In the genomic region with DNA sequence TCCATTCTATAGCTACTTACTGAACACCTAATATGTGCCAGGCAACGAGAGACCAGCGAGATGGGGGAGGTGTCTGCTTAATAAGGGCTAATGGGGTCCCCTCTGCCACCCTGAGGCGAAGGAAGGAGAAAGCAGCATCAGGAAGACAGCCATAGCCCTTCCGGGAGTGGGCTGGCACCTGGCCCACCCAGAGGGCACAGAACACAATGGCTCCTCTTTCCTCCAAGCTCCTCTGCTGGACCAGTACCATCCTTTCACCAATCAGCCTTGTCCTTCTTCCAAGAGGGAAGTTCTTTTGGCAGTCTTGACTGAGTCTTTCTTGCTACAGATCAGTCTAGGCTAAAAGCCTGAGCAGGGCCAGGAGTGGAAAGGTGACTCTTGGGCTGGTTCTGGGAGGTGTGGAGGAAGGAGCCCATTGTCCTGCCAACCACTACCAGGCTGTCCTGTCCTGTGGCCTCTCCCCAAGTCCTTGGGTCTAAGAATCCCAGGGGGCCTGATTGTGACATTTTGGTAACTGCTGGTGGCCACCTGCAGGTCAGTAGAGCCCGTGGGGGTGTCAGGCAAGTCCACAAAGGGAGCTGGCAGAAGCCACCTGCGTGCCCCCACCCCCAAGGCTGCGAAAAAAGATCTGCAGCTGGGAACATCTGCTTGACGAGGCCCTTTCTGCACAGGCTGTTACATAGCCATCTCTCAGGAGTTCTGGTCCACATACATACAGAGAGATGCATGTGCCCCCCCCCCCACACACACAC, we compare ENCODE assay signal across 8 mouse cellular contexts. TPM values are rescaled to one million over a fixed set of nuclear protein-coding genes. Genes with fewer than 3 reads are reported as not detected.
A peak's percentile ranks its signal among the peaks of the same experiment; 100 is the strongest.
DNase-seq lines count a peak whose midpoint lies in the region; ATAC-seq and TF ChIP-seq lines count a peak whose summit lies in the region.

No protein-coding gene starts in this region.

- H3K9ac ChIP-seq in neural tube, embryonic 11.5 days (ENCODE audit: low read length): 0 out of 2 replicates have a peak overlapping the region, but pooled peaks have one; percentile 48
- H3K9ac ChIP-seq in limb, embryonic 12.5 days (replicated peaks): no peak overlapping the region
- no peak overlapping the region for H3K9ac ChIP-seq in stomach, embryonic 16.5 days (ENCODE audit: low read length)

- peak overlapping the region; percentile 58 for H3K4me2 ChIP-seq in neural tube, embryonic 11.5 days (ENCODE audit: low read depth)
- peak overlapping the region; percentile 83 for H3K4me2 ChIP-seq in limb, embryonic 12.5 days
- peak overlapping the region; percentile 72 for H3K4me2 ChIP-seq in stomach, embryonic 16.5 days (ENCODE audit: low read depth, low read length)

- no peak overlapping the region for H3K27ac ChIP-seq in cerebellum, adult 2 months (ENCODE audit: insufficient read depth, low read length)
- H3K27ac ChIP-seq in neural tube, embryonic 11.5 days (ENCODE audit: low read depth, low read length): no peak overlapping the region
- no peak overlapping the region for H3K27ac ChIP-seq in limb, embryonic 12.5 days
- no peak overlapping the region for H3K27ac ChIP-seq in stomach, embryonic 16.5 days (ENCODE audit: low read length)

- H3K4me3 ChIP-seq in cerebellum, adult 2 months (replicated peaks; ENCODE audit: insufficient read depth, low read depth, low read length): peak overlapping the region; percentile 42
- peak overlapping the region; percentile 32; the same call in 1 of the 2 replicates for H3K4me3 ChIP-seq in neural tube, embryonic 11.5 days (ENCODE audit: low read depth, low read length)
- H3K4me3 ChIP-seq in limb, embryonic 12.5 days (replicated peaks): peak overlapping the region; percentile 47
- H3K4me3 ChIP-seq in stomach, embryonic 16.5 days (replicated peaks; ENCODE audit: low read length): peak overlapping the region; percentile 36

- TF ChIP-seq CTCF in cerebellum, adult 2 months (IDR thresholded peaks at IDR 0.05; ENCODE audit: borderline replicate concordance, insufficient read depth, low read depth, low read length): no peak

- no peak for TF ChIP-seq POLR2A in cerebellum, adult 2 months (IDR thresholded peaks at IDR 0.05; ENCODE audit: borderline replicate concordance, insufficient read depth, low read length)

- H3K9me3 ChIP-seq in neural tube, embryonic 11.5 days (ENCODE audit: control insufficient read depth, low read length): no peaks in the 10 kb centered on the region
- no peaks in the 10 kb centered on the region for H3K9me3 ChIP-seq in limb, embryonic 12.5 days
- no peaks in the 10 kb centered on the region for H3K9me3 ChIP-seq in stomach, embryonic 16.5 days (replicated peaks; ENCODE audit: control insufficient read depth, low read length)

- DNase-seq in cerebellum, adult 2 months: peak in 1 of 2 experiments; percentile 29
- DNase-seq in cerebellum, postnatal 36 days: no peak
- no peak for DNase-seq in neural tube, embryonic 11.5 days (ENCODE audit: low spot score)
- DNase-seq in neural tube, embryonic 10.5 days (ENCODE audit: extremely low spot score, low spot score): no peak
- DNase-seq in lung, postnatal 25 days (ENCODE audit: low spot score): no peak
- DNase-seq in ovary, postnatal 14 days (ENCODE audit: low spot score): no peak

- no peaks in the 10 kb centered on the region for H3K4me1 ChIP-seq in cerebellum, adult 2 months (ENCODE audit: control insufficient read depth, insufficient read depth, low read length)
- H3K4me1 ChIP-seq in neural tube, embryonic 11.5 days (ENCODE audit: control insufficient read depth, insufficient read depth, low read length): peaks cover 21% of the 10 kb centered on the region
- peaks cover 31% of the 10 kb centered on the region for H3K4me1 ChIP-seq in limb, embryonic 12.5 days (replicated peaks)
- H3K4me1 ChIP-seq in stomach, embryonic 16.5 days (ENCODE audit: control insufficient read depth, insufficient read depth, low read length): peaks cover 10% of the 10 kb centered on the region

- no peaks in the 10 kb centered on the region for H3K36me3 ChIP-seq in neural tube, embryonic 11.5 days (ENCODE audit: control insufficient read depth, insufficient read depth, low read length)
- H3K36me3 ChIP-seq in limb, embryonic 12.5 days: no peaks in the 10 kb centered on the region
- H3K36me3 ChIP-seq in stomach, embryonic 16.5 days (ENCODE audit: control insufficient read depth, insufficient read depth, low read length): no peaks in the 10 kb centered on the region

- H3K27me3 ChIP-seq in cerebellum, adult 2 months (ENCODE audit: control insufficient read depth, insufficient read depth, low read length): no peaks in the 10 kb centered on the region
- peaks cover 46% of the 10 kb centered on the region for H3K27me3 ChIP-seq in neural tube, embryonic 11.5 days (ENCODE audit: control insufficient read depth, insufficient read depth, low read length)
- peaks cover 71% of the 10 kb centered on the region for H3K27me3 ChIP-seq in limb, embryonic 12.5 days
- peaks cover 25% of the 10 kb centered on the region for H3K27me3 ChIP-seq in stomach, embryonic 16.5 days (ENCODE audit: control insufficient read depth, insufficient read depth, low read length)

- 24% methylated on average over 8 of the region's 8 CpGs for WGBS in cerebellum, adult 2 months
- 32% methylated on average over 8 of the region's 8 CpGs for WGBS in neural tube, embryonic 11.5 days
- WGBS in limb, embryonic 12.5 days: 29% methylated on average over 8 of the region's 8 CpGs
- WGBS in stomach, embryonic 16.5 days: 37% methylated on average over 8 of the region's 8 CpGs

- 0 out of 2 replicates have a peak, but pooled peaks have one; percentile 17 for ATAC-seq in neural tube, embryonic 11.5 days (ENCODE audit: insufficient read depth, low FRiP score, low TSS enrichment)
- no peak for ATAC-seq in limb, embryonic 12.5 days (ENCODE audit: insufficient number of reproducible peaks, insufficient read depth, low FRiP score, low TSS enrichment, low read depth)
- ATAC-seq in stomach, embryonic 16.5 days (ENCODE audit: insufficient read depth, low FRiP score): no peak

RNA-seq across cellular contexts. Expression of gene Poll, which starts 19.5 kb away (rescaled TPM):
- polyA plus RNA-seq in cerebellum, adult 2 months (2012; rRNA removed): 14.5 and 14.6 TPM in 2 replicates
- 15.6 and 18.5 TPM in 2 replicates for polyA plus RNA-seq in neural tube, embryonic 11.5 days (2014; fragmentation: Nextera tagmentation; extraction: Ambion mirVana)
- 17.7 and 20.1 TPM in 2 replicates for polyA plus RNA-seq in limb, embryonic 12.5 days (2016; fragmentation: Nextera tagmentation; extraction: Ambion mirVana)
- 12.5 and 13.2 TPM in 2 replicates for polyA plus RNA-seq in stomach, embryonic 16.5 days (2015; fragmentation: Nextera tagmentation; extraction: Ambion mirVana)

RNA-seq across cellular contexts. Expression of gene Gm17018, which starts 19.6 kb away (rescaled TPM):
- 44.6 and 56.7 TPM in 2 replicates for polyA plus RNA-seq in cerebellum, adult 2 months (2012; rRNA removed)
- 50.7 and 56.5 TPM in 2 replicates for polyA plus RNA-seq in neural tube, embryonic 11.5 days (2014; fragmentation: Nextera tagmentation; extraction: Ambion mirVana)
- polyA plus RNA-seq in limb, embryonic 12.5 days (2016; fragmentation: Nextera tagmentation; extraction: Ambion mirVana): 50.5 and 53.7 TPM in 2 replicates
- 40.1 and 43.4 TPM in 2 replicates for polyA plus RNA-seq in stomach, embryonic 16.5 days (2015; fragmentation: Nextera tagmentation; extraction: Ambion mirVana)
